Mouse (Mus musculus): ENCODE measurements around the gene Tnfrsf21. TPM values are rescaled to one million over a fixed set of nuclear protein-coding genes. Genes with fewer than 3 reads are reported as not detected.

The Tnfrsf21 gene
- polyA plus RNA-seq, 1 experiment = 2.6 TPM

DNA sequence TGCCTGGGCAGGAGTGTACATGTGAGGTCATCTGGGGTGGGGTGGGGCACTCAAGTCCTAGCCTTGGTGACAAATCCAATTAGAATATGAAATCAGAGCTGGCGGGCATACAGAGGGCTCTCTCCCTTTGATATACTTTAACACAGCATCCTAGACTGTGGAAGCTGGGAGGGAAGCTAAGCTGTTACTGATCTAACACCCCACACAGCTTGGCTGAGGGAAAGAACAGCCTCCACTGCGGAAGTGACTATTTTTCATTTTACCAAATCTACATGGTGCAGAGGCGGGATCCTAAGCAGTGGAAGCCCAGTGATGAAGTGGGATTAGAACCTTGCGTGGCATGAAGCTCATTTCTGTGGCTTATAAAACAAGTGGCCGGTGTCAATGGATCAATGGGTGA, 4.7 kb downstream of the Tnfrsf21 start:
- TF ChIP-seq POLR2AphosphoS2 (IDR thresholded peaks at IDR 0.05; ENCODE audit: insufficient read length, low read depth) (no peak), SRF (IDR thresholded peaks at IDR 0.05; ENCODE audit: control insufficient read depth, insufficient read length, low read depth) (no peak), REST (IDR thresholded peaks at IDR 0.05; ENCODE audit: insufficient read depth, insufficient read length) (no peak), CEBPB (IDR thresholded peaks at IDR 0.05; ENCODE audit: insufficient read depth, poor library complexity, severe bottlenecking) (no peak), USF1 (IDR thresholded peaks at IDR 0.05; ENCODE audit: low read depth) (no peak), TCF12 (IDR thresholded peaks at IDR 0.05; ENCODE audit: insufficient read depth, poor library complexity, severe bottlenecking) (no peak), POLR2A (IDR thresholded peaks at IDR 0.05; ENCODE audit: insufficient read length, low read depth) (no peak), MAX (IDR thresholded peaks at IDR 0.05; ENCODE audit: low read depth) (no peak), TCF3 (IDR thresholded peaks at IDR 0.05; ENCODE audit: insufficient read length, low read depth) (no peak)
- no peaks in the 10 kb centered on the region for H3K79me2 ChIP-seq (ENCODE audit: control insufficient read depth, insufficient read depth)

DNA sequence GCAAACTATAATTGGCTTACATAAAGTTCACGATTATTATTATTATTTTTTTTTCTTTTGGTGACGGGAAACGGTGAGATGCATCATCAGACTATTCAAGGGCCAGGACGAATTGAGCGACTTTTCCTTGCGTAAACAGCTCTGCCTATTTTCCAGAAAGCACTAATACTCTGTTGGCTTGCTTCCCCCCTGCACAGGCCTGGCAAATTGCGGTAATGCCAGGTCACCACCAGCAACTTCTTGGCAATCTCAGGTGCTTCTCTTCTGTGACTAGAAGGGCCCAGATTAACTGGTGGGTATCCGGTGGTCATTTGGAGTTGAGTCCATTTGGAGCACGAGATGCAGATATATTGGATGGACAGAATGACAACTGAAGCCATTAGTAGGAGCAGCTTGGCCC, 5.7 kb downstream of the Tnfrsf21 start:
- no peak overlapping the region for H3K4me3 ChIP-seq
- H3ac ChIP-seq (ENCODE audit: control insufficient read depth, insufficient read length) = no peak overlapping the region
- no peaks in the 10 kb centered on the region for H3K27me3 ChIP-seq (ENCODE audit: control insufficient read depth, insufficient read depth, insufficient read length)
- no peak overlapping the region for H3K4me2 ChIP-seq (ENCODE audit: low read depth)
- TF ChIP-seq MYOD1 (IDR thresholded peaks at IDR 0.05; ENCODE audit: control insufficient read depth in 1 of 3, insufficient read length in 2 of 3, low read depth in 2 of 3) = no peak
- no peak for TF ChIP-seq MYOG (IDR thresholded peaks at IDR 0.05; ENCODE audit: control insufficient read depth in 1 of 3, insufficient read depth in 1 of 3, insufficient read length in 2 of 3, low read depth in 2 of 3)
- no peak for TF ChIP-seq E2F4 (IDR thresholded peaks at IDR 0.05; ENCODE audit: insufficient read depth)
- H3K36me3 ChIP-seq (ENCODE audit: control insufficient read depth, insufficient read depth) = no peaks in the 10 kb centered on the region
- no peaks in the 10 kb centered on the region for H3K79me2 ChIP-seq (ENCODE audit: control insufficient read depth, insufficient read depth)

More for the DNA sequence above, 4.7 kb downstream of the Tnfrsf21 start:
- Histone ChIP-seq H3K27me3 (ENCODE audit: control insufficient read depth, insufficient read depth, insufficient read length) (no peaks in the 10 kb centered on the region), H3K4me2 (ENCODE audit: low read depth) (no peak overlapping the region), H3K4me3 (no peak overlapping the region), H3K36me3 (ENCODE audit: control insufficient read depth, insufficient read depth) (no peaks in the 10 kb centered on the region), H3ac (ENCODE audit: control insufficient read depth, insufficient read length) (no peak overlapping the region)

DNA sequence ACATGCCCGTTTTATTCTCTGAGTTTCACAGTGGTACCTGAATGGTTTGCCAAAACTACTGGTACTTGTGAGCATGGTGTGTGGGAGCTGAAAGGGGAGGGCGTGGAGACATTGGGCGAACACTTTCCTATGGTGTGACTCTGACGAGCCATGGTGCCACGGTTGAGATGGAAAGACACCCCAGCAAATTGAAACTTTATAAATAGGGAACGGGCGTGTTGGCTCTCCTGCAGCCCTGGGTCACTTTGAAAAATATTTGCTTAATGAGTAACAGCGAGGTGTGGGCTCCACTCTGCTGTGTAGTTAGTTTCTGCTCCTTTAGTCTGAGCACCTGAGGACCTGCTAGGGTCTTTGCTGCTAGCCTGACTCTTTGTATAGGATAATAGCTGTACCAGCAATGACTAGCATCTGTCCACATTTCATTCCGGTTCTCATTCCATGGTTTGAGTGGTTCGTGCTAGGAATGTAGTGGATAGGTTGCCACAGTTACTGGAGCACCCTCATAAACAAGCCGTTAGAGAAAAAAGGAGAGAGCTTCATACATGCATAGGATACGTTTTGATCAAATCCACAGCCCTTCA, 7.4 kb downstream of the Tnfrsf21 start:
- Histone ChIP-seq H3K79me2 (ENCODE audit: control insufficient read depth, insufficient read depth) (no peaks in the 10 kb centered on the region), H3K4me3 (no peak overlapping the region), H3K4me2 (ENCODE audit: low read depth) (no peak overlapping the region), H3ac (ENCODE audit: control insufficient read depth, insufficient read length) (no peak overlapping the region), H3K27me3 (ENCODE audit: control insufficient read depth, insufficient read depth, insufficient read length) (no peaks in the 10 kb centered on the region), H3K36me3 (ENCODE audit: control insufficient read depth, insufficient read depth) (no peaks in the 10 kb centered on the region)
- TF ChIP-seq MAX (IDR thresholded peaks at IDR 0.05; ENCODE audit: low read depth) (no peak), USF1 (IDR thresholded peaks at IDR 0.05; ENCODE audit: low read depth) (no peak), E2F4 (IDR thresholded peaks at IDR 0.05; ENCODE audit: insufficient read depth) (no peak), MYOG (IDR thresholded peaks at IDR 0.05; ENCODE audit: control insufficient read depth in 1 of 3, insufficient read depth in 1 of 3, insufficient read length in 2 of 3, low read depth in 2 of 3) (no peak), REST (IDR thresholded peaks at IDR 0.05; ENCODE audit: insufficient read depth, insufficient read length) (no peak), CEBPB (IDR thresholded peaks at IDR 0.05; ENCODE audit: insufficient read depth, poor library complexity, severe bottlenecking) (no peak), MYOD1 (IDR thresholded peaks at IDR 0.05; ENCODE audit: control insufficient read depth in 1 of 3, insufficient read length in 2 of 3, low read depth in 2 of 3) (no peak), SRF (IDR thresholded peaks at IDR 0.05; ENCODE audit: control insufficient read depth, insufficient read length, low read depth) (no peak), TCF12 (IDR thresholded peaks at IDR 0.05; ENCODE audit: insufficient read depth, poor library complexity, severe bottlenecking) (no peak), POLR2AphosphoS2 (IDR thresholded peaks at IDR 0.05; ENCODE audit: insufficient read length, low read depth) (no peak), TCF3 (IDR thresholded peaks at IDR 0.05; ENCODE audit: insufficient read length, low read depth) (no peak), POLR2A (IDR thresholded peaks at IDR 0.05; ENCODE audit: insufficient read length, low read depth) (no peak)

DNA sequence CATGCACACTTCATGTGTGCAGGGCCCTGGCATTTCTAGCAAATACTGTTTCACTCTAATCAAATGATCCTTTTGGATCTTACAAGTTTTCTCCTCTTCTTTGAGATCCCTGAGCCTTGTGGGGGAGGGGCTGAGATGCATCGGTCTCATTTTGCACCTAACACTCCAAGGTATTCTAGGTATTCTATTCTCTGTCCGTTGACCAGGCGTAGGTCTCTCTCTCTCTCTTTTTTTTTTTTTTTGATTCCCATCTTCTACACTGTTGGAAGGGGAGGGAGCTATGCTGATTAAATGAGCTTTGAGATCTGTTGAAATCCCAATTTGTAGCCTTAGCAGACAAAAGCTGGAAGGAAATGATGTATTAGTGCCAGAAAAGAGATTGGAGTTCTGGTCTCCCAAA, 8.2 kb downstream of the Tnfrsf21 start:
- no peak overlapping the region for H3ac ChIP-seq (ENCODE audit: control insufficient read depth, insufficient read length)
- H3K4me3 ChIP-seq = no peak overlapping the region
- H3K36me3 ChIP-seq (ENCODE audit: control insufficient read depth, insufficient read depth) = no peaks in the 10 kb centered on the region
- H3K4me2 ChIP-seq (ENCODE audit: low read depth) = no peak overlapping the region
- no peaks in the 10 kb centered on the region for H3K27me3 ChIP-seq (ENCODE audit: control insufficient read depth, insufficient read depth, insufficient read length)
- no peak for TF ChIP-seq MAX (IDR thresholded peaks at IDR 0.05; ENCODE audit: low read depth)
- no peaks in the 10 kb centered on the region for H3K79me2 ChIP-seq (ENCODE audit: control insufficient read depth, insufficient read depth)

DNA sequence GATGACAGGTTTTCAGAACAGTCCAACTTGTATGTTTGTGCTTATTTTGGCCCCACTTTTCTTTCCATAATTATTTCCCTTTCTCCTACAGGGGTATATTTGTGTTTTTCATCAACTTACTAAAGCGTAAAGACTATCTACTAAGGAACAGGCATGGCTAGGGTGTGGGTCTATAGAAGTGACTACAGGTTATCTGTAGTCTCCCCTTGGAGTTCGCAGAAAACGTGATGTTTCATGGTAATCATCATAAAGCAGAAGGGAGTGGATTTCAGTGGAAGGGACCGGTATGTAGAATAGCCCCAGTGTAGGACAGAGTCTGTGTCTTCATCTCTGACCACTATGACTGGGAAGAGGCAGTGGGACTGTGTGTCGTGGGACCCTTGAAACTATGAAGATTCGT, 8.7 kb downstream of the Tnfrsf21 start:
- H3K4me3 ChIP-seq = no peak overlapping the region
- H3K36me3 ChIP-seq (ENCODE audit: control insufficient read depth, insufficient read depth) = no peaks in the 10 kb centered on the region
- no peak overlapping the region for H3ac ChIP-seq (ENCODE audit: control insufficient read depth, insufficient read length)
- H3K27me3 ChIP-seq (ENCODE audit: control insufficient read depth, insufficient read depth, insufficient read length) = no peaks in the 10 kb centered on the region
- TF ChIP-seq MAX (IDR thresholded peaks at IDR 0.05; ENCODE audit: low read depth) = no peak
- TF ChIP-seq E2F4 (IDR thresholded peaks at IDR 0.05; ENCODE audit: insufficient read depth) = no peak
- TF ChIP-seq USF1 (IDR thresholded peaks at IDR 0.05; ENCODE audit: low read depth) = no peak
- no peak for TF ChIP-seq POLR2A (IDR thresholded peaks at IDR 0.05; ENCODE audit: insufficient read length, low read depth)
- TF ChIP-seq POLR2AphosphoS2 (IDR thresholded peaks at IDR 0.05; ENCODE audit: insufficient read length, low read depth) = no peak
- no peak overlapping the region for H3K4me2 ChIP-seq (ENCODE audit: low read depth)
- H3K79me2 ChIP-seq (ENCODE audit: control insufficient read depth, insufficient read depth) = no peaks in the 10 kb centered on the region

Measured in myocyte (in vitro differentiated cells).